Mouse (Mus musculus): ENCODE results near the gene Prkar2a.
"Not testable (repeated sequence)": the region's sequence is repeated elsewhere in the genome, so short reads cannot be mapped to it uniquely, and the experiment has no call there.

Prkar2a gene

GRCm38 (mm10) chr9:108689106-108689505, at the start of gene Prkar2a:
TSS of gene Prkar2a (plus strand) at chr9:108689314.
- DNase-seq (ENCODE audit: low read depth, low spot score) = no peak

GRCm38 (mm10) chr9:108639825-108640224, 49.3 kb upstream of the Prkar2a start:
- no peak for DNase-seq (ENCODE audit: low read depth, low spot score)

DNA sequence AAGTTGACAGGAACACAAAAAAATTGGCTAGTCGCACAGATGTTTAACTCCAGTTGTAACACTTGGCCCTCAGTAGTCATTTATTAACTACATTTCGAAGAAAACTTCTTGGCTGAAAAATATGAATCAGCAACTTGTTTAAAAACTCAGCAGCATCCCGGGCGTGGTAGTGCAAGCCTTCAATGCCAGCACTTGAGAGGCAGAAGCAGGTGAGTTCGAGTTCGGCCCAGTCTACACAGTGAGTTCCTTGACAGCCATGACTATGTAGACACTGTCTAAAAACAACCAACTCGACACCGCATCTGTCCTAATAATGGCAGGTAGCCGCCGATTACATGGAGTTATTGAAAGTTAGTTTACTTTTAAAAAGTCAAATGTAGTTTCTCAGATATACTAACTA, 40.9 kb upstream of the Prkar2a start:
- DNase-seq (ENCODE audit: low read depth, low spot score) = peak; percentile 25

GRCm38 (mm10) chr9:108648611-108649560, 40.2 kb upstream of the Prkar2a start, which contains the start of gene Arih2:
TSS of gene Arih2 (minus strand) at chr9:108649386.
- peak; percentile 96 for DNase-seq (ENCODE audit: low read depth, low spot score)

DNA sequence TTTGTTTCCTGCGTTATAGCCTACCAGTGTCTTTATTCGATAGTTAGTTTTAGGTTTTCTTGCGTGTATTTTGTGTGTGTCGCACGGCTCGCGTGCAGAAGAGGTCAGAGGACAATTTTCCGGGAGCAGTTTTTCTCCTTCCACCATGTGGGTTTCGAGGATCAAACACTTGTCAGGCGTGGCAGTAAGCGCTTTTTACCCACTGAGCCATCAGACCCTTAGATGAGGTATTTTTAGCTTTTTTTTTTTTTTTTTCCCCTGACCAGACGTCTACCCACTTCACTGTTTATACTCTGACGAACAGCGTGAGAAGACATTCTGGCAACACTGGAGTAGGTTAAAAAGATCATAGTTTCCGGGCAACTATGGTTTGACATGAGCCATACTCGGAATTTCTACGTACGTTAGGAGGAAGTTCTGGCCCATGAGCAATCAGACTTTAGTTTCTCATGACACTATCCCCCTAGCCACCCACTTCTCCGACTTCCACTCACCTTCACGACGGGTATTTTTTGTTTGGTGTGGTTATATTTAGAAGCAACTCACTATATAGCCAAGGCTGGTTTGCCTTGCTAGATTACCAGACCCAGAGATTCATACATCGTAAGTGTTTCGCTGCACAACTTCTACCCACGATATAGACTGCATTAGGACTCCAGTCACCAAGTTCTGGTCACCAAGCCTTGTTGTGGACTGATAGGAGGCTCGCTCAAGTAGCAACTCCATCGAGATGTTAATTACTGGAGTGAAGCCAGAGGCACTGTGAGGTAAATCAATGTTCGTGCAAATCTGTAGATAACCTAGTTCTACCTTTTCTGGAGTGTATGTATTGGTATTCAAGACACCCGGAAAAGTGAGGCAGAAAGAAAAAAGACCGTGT, 39.3 kb upstream of the Prkar2a start:
- peak; percentile 72 for DNase-seq (ENCODE audit: low read depth, low spot score)

DNA sequence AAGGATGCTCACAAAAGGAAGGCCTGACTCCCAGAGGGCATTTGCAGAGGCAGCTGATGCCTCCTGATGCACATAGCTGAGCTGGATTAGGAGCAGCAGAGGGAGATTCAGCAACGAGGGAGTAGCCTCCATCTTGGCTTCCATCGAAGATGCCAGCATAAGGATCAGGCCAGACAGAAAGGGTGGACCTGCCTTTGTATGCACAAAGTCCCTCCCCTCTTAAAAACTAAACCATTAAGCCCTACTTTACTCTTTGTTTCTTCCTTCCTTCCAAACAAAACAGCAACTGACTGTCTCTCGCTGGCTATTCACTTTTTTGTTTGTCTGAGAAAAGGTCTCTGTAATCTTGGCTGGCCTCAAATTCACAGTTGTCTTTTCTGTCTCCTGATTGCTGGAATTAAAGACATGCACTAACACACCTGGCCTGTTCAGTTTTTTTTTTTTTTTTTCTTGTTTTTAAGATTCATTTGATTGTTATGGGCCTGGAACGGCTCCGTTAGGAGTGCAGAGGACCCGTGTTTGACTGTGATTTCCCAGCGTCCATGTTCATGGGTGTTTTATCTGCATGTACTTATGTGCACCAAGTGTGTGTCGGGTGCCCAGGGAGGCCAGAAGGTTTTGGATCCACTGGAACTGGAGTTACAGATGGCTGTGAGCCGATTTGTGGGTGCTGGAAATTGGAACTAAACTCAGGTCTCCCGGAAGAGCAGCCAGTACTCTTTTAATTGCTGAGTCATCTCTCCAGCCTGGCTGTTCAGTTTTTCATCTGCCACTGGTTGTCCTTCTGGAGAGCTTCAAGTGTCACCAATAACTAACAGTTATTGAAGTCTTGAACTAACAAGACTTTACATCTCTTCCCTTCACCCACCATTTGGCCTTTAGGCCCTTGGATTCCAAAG, 34.3 kb upstream of the Prkar2a start:
- no peak for DNase-seq (ENCODE audit: low read depth, low spot score)

DNA sequence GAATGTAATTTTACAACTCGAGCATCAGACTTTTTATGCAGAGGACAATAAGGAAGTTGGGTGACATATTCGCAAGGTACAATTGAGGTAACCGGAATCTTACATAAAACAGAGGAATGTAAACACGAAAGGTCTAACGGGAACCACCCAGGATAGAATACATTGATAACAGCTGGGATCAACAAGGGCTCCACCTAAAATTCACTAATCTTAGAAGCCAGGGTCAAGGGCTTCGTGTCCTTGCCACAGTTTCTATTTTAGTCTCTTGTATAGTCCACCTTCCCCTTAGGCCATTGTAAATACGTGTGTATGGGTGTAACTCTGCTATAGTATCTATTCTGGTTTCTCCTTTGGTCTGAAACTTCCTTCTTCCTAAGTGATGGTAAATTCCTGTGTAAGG, 33.2 kb upstream of the Prkar2a start:
- DNase-seq (ENCODE audit: low read depth, low spot score) = not testable (repeated sequence)

DNA sequence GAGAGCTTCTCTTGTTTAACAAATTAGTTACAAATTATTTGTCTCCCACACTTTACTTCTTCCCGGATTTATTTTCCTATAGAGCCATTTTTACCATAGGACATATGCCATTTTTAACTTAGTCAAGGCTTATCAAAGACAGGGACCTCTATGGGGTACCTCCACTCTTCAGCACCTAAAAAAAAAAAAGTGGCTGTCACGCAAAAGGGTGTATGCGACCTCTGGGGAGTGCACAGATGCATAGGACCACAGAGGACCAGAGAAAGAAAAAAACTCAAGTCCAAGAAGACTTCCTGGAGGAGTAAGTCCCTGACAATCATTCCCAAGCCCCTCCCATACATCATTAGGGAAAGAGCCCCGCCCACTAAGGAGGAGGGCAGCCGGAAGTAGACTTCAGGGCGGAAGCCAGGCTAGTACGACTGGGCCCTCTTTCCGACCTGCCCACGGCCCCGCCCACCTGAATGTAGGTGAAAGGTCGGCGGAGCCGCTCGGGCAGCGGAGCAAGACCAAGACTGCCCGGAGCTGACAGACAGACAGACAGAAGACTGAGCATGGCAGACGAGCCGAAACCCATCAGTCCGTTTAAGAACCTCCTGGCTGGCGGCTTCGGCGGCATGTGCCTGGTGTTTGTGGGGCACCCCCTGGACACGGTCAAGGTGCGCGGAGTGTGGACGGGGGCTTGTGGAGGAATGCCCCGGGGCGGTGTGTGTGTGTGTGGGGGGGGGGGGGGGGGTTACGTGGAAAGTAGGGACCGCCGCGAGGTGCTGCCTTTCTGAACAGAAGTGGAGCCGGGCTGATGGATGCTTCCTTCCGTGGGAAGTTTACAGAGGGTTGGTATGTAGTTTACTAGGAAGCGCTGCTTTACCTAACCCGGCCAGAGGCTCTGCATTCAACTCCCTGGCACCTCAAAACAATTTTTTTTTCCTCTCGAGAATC, 27.2 kb upstream of the Prkar2a start, which contains the start of gene Slc25a20:
Slc25a20 (plus strand) TSS at position 412 of the 936 bp plus-strand sequence.
- DNase-seq (ENCODE audit: low read depth, low spot score) = peak; percentile 83

- DNase-seq (ENCODE audit: low read depth, low spot score) = no peak
Measured at GRCm38 (mm10) chr9:108662660-108663059, 26.5 kb upstream of the Prkar2a start.

DNA sequence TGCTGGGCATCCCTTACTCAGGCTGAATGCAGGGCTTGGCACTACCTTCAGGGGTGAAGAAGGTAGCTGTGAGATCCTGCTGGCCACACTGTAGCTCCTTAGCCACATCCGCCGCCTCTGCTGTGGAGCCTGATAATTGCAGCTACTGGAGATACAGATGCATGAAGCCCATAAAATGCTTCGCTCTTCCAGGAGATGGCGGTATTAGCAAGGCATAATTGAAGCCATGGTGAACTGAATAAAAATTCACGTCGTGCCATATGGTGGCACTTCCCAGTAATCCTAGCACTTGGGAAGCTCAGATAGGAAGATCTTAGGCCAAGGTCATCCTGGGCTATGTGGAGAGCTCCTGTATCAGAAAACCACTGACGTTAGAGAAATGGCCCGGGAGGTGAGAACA, 19.2 kb upstream of the Prkar2a start:
- DNase-seq (ENCODE audit: low read depth, low spot score) = peak; percentile 22

DNA sequence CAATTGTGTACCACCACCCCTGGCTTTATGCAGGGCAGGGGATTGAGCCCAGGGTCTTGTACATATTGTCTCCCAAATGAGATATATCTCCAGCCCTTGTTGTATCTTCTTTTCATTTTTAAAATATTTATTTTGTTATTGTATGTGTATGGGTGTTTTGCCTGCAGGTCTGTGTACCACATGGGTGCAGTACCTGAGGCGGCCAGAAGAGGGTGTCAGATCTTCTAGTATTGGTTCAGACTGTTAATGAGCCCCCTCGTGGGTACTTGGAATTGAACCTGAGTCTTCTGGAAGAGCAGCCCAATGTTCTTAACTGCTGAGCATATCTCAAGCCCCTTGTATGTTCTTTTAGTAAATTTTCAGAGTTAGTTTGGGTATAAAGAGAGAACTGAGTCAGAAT, 16.0 kb upstream of the Prkar2a start:
- peak; percentile 35 for DNase-seq (ENCODE audit: low read depth, low spot score)

- DNase-seq (ENCODE audit: low read depth, low spot score) = no peak
Measured at GRCm38 (mm10) chr9:108680026-108680425, 9.1 kb upstream of the Prkar2a start.

GRCm38 (mm10) chr9:108686475-108686887, 2.6 kb upstream of the Prkar2a start:
- no peak for DNase-seq (ENCODE audit: low read depth, low spot score)

DNA sequence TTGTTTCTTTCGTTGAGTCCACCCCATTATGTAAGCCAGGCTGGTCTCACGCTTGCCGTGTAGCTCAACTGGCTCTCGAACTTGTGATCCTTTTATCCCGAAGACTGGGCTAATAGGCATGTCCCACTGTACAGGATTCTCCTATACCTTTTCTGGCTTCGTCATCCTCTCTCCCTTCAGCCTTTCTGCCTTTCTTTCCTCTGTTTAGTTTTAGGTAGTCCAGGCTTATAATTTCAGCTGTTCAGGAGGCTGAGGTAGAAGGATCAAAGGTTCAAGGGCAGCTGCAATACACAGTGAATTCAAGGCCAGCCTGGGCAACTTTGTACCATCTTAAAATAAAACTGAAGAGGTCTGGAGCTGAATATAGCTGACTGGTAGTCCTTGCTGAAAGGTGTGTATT, 1.9 kb upstream of the Prkar2a start:
- DNase-seq (ENCODE audit: low read depth, low spot score) = no peak

DNA sequence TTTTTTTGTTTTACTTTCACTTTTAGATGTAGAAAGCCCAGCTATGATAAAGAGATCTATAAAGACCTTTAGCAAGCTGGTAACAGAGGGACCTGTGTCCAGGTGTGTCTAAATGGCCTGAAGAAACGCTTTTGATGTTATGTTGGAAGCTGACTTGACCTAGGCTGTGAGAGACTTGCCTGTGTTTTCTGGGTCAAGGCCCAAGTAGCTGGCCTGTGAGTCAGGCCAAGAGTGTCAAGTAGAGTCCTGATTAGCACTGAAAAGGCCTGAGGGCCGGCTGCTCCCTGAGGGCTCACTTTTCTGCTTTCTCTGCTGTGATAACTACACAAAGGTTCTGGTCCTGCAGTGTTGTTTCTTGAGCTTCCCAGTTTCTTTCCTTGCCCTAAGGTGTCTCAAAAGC, 1.4 kb upstream of the Prkar2a start:
- DNase-seq (ENCODE audit: low read depth, low spot score) = no peak

DNA sequence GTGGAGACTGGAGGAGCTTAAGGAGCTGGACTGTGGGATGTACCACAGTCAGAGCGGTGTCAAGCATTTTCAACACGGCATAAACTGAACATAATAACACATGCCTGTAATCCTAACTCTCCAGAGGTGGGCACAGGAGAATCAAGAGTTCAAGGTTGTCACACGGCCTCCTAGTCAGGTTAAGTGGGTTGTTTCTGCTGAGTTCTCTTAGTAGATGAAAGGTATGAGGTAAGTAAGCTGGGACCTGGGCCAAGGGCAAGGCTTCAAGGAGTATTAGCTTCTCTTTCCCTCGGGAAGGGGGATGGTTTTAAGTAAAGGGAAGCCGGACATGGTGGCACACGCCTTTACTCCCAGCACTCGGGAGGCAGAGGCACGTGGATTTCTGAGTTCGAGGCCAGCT, 663 bp upstream of the Prkar2a start:
- DNase-seq (ENCODE audit: low read depth, low spot score) = no peak

GRCm38 (mm10) chr9:108689993-108690392, 879 bp downstream of the Prkar2a start:
- no peak for DNase-seq (ENCODE audit: low read depth, low spot score)

- DNase-seq (ENCODE audit: low read depth, low spot score) = no peak
Measured at GRCm38 (mm10) chr9:108690914-108691313, 1.8 kb downstream of the Prkar2a start.

DNA sequence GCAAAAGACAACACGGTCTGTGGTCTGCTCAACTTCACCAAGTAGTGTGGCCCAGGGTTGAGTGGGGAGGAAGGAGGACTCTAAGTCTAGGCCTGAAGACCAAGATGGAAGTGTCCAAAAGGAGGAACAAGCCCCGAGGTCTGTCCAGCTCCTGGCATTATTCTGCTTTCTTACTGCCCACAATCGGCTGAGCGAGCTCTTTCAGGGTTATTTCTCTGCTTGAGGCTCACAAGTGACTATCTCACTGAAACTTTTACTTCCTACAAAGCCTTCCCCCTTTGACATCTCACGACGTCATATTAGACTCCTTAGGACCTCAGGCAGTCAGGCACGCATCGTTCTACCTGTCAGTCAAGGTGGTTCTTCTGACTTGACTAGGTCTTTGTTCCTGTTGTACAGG, 2.3 kb downstream of the Prkar2a start:
- DNase-seq (ENCODE audit: low read depth, low spot score) = no peak

DNA sequence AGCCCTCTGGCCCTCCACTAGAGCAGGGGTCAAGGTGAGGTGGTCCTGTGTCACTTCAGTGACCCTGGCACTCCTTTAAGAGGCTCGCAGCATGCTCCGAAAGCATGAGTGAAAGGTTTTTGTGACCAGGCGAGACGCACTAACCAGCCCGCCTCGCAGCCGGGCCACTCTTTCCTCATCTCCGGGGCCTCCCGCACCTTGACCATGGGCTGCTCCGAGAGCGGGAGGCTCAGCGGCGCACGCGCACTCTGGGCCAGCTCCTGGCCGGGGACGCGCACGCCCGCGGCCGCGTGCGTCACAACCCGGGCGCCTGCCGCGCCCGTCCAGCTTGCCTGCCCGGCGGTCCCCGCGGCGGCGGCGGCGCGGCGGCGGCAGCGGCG, 2.7 kb downstream of the Prkar2a start:
- DNase-seq (ENCODE audit: low read depth, low spot score) = peak; percentile 74
